Mouse (Mus musculus): ENCODE data around the gene Il17rc.

DNA sequence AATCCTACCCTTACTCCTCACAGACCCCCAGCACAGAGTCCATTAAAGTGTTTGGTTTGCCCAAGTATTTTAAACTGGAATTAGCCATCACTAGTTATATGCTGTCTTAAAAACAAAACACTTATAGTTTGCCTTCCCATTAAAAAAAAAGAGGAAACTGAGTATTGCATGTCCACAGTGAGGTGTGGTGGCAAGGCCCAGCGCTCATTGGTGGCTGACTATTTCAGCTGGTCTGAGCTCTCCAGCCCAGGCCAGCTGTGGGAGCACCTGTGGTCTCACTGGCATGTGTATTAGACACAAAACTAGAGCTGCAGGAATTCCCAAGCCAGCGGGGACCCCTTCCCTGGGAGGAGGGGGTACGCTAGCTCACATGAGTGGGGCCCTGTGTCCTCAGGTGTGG lies 2.7 kb upstream of the Il17rc start:
- TF ChIP-seq CTCF (IDR thresholded peaks at IDR 0.05; ENCODE audit: extremely low read depth, insufficient read depth, insufficient read length, insufficient replicate concordance) = no peak
- TF ChIP-seq POLR2A (IDR thresholded peaks at IDR 0.05; ENCODE audit: low read depth, low read length) = no peak
